Mouse (Mus musculus) liver, adult 2 months (tissue): Measurements from ENCODE around the gene Sost. TPM values are rescaled to one million over a fixed set of nuclear protein-coding genes. Genes with fewer than 3 reads are reported as not detected.

Experiments
- DNase-seq: peaks from one replicate; pipeline ENCODE4 v3.0.0-alpha.2; 2011; ENCODE audit warnings: low read depth, low spot score; ENCODE audit errors: extremely low read depth
- H3K27ac ChIP-seq: fragments of 200-500 bp; replicated peaks from 2 replicates; pipeline ENCODE4 v1.5.1; 2012; ENCODE audit warnings: low read depth, mild to moderate bottlenecking, control low read depth, inconsistent platforms, low read length; ENCODE audit not compliant: insufficient read depth
- H3K27me3 ChIP-seq: fragments of 200-500 bp; 2 replicates; pipeline ENCODE4 v1.6.1; 2012; ENCODE audit warnings: mild to moderate bottlenecking, moderate library complexity, low read length, inconsistent platforms; ENCODE audit not compliant: control insufficient read depth, insufficient read depth
- H3K36me3 ChIP-seq: fragments of 200-500 bp; 2 replicates; pipeline ENCODE4 v1.6.1; 2012; ENCODE audit warnings: low read length, inconsistent platforms; ENCODE audit not compliant: control insufficient read depth, insufficient read depth
- H3K4me1 ChIP-seq: fragments of 200-500 bp; 2 replicates; pipeline ENCODE4 v1.6.1; 2011; ENCODE audit warnings: low read length; ENCODE audit not compliant: control insufficient read depth, insufficient read depth
- H3K4me3 ChIP-seq: fragments of 200-500 bp; 2 replicates; pipeline ENCODE4 v1.5.1; 2011; ENCODE audit warnings: low read depth, mild to moderate bottlenecking, control low read depth, low read length, moderate library complexity; ENCODE audit not compliant: insufficient read depth
- H3K79me2 ChIP-seq: fragments of 200-500 bp; 2 replicates; pipeline ENCODE4 v1.6.1; 2012; ENCODE audit warnings: inconsistent platforms, mild to moderate bottlenecking, low read length, moderate library complexity; ENCODE audit not compliant: control insufficient read depth, insufficient read depth
- H3K9ac ChIP-seq: fragments of 200-500 bp; 2 replicates; pipeline ENCODE4 v1.6.1; 2012; ENCODE audit warnings: low read depth, mild to moderate bottlenecking, control low read depth, inconsistent platforms, low read length
- CTCF ChIP-seq: fragments of 200-500 bp; IDR thresholded peaks from 2 replicates; pipeline ENCODE4 v1.5.1; 2011; ENCODE audit warnings: low read depth, low read length, control low read depth
- POLR2A ChIP-seq: fragments of 200-500 bp; IDR thresholded peaks from 2 replicates; pipeline ENCODE4 v1.6.1; 2011; ENCODE audit warnings: low read length, control low read depth; ENCODE audit not compliant: insufficient read depth; ENCODE audit errors: extremely low read depth
- WGBS: fragments of 180-500 bp; shearing (Covaris S2); methylation state at CpG from one replicate; pipeline ENCODE4 v1.1.7; 2018; 5-methylcytosine and 5-hydroxymethylcytosine counted together
- polyA plus RNA-seq: library from polyadenylated mRNA; depleted of rRNA; stranded (reverse); fragments of >200 nt; gene quantifications from 2 replicates; pipeline ENCODE4 v1.2.3, GENCODE M21; 2012; rRNA removed
- total RNA-seq: library from RNA; depleted of rRNA; stranded (reverse); fragments of >200 nt; gene quantifications from 2 replicates; pipeline ENCODE4 v1.2.3, GENCODE M21; 2014; rRNA removed

Sost gene
- total RNA-seq, result not detected in 2 replicates
- 0.04 and 0.10 TPM in 2 replicates for polyA plus RNA-seq

GRCm38 (mm10) chr11:101966965-101967614 lies at the start of gene Sost:
Gene Sost (minus strand): TSS chr11:101967015.
- Histone ChIP-seq H3K4me3 (no peak within 1 kb of the TSS), H3K36me3 (no peaks in the 10 kb centered on the region), H3K9ac (no peak within 1 kb of the TSS), H3K79me2 (no peaks in the 10 kb centered on the region), H3K4me1 (peaks cover 4% of the 10 kb centered on the region; the same call in 1 of the 2 replicates), H3K27ac (no peak within 1 kb of the TSS), H3K27me3 (peaks cover 25% of the 10 kb centered on the region)
- no peak for DNase-seq
- WGBS, result 42% methylated on average over 10 of the region's 10 CpGs
- no peak for TF ChIP-seq CTCF
- no peak for TF ChIP-seq POLR2A

DNA sequence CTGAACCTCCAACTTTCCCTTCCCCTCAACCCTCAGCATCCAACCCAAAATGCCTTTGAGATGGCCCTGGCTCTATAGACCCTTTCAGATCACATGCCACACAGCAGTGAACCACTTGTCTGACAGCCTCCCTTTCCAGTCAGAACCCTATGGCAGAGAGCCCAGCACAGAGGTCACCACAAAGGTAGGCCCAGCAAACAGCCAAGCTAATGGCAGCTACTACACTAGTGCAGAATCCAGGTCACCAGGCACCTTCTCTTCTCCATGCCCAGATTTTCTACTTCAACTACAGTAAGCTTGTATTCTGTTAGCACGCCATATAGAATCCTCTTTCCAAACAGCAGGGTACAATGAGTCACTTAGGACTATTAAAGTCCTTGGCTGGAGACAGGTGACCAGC lies 49.3 kb upstream of the Sost start:
- Histone ChIP-seq H3K36me3 (no peaks in the 10 kb centered on the region), H3K27me3 (no peaks in the 10 kb centered on the region), H3K4me1 (no peaks in the 10 kb centered on the region), H3K79me2 (no peaks in the 10 kb centered on the region), H3K27ac (no peak overlapping the region), H3K4me3 (no peak overlapping the region), H3K9ac (no peak overlapping the region)
- TF ChIP-seq POLR2A, result no peak
- TF ChIP-seq CTCF, result no peak
- WGBS, result 82% methylated on average over 1 of the region's 1 CpGs
- peak; percentile 28 for DNase-seq

- Histone ChIP-seq H3K4me1 (no peaks in the 10 kb centered on the region), H3K27ac (no peak overlapping the region), H3K79me2 (no peaks in the 10 kb centered on the region), H3K4me3 (no peak overlapping the region), H3K36me3 (no peaks in the 10 kb centered on the region), H3K9ac (no peak overlapping the region), H3K27me3 (no peaks in the 10 kb centered on the region)
- WGBS, result 83% methylated on average over 6 of the region's 6 CpGs
- DNase-seq, result no peak
- TF ChIP-seq CTCF (no peak), POLR2A (no peak)
Observed at GRCm38 (mm10) chr11:102015472-102015871, 48.7 kb upstream of the Sost start.

DNA sequence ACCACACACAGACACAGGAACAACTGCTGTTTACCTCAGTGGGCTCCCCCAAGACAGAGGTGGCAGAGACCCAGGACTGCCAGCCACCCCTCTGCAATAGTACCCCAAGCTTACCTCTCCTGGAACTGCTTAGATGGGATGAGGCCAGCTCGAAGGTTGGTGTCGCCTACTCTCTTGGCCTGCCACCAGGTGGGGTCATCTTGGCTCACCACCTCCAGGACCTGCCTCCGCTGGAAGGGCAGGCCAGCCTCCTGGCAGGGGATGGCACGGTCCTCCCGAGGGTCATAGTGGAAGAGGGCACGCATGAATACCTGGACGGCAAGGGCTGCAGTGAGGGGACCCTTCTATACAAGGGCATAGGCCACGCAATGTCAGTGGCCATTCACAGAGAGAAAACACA lies 46.4 kb upstream of the Sost start:
- Histone ChIP-seq H3K36me3 (no peaks in the 10 kb centered on the region), H3K9ac (no peak overlapping the region), H3K27me3 (no peaks in the 10 kb centered on the region), H3K4me3 (no peak overlapping the region), H3K4me1 (0 out of 2 replicates have a peak, but pooled peaks cover 1% of the 10 kb centered on the region), H3K79me2 (no peaks in the 10 kb centered on the region), H3K27ac (no peak overlapping the region)
- WGBS, result 61% methylated on average over 8 of the region's 8 CpGs
- TF ChIP-seq POLR2A (no peak), CTCF (peak; percentile 23; the same call in 1 of the 2 replicates)
- no peak for DNase-seq

- WGBS, result 91% methylated on average over 8 of the region's 8 CpGs
Observed at GRCm38 (mm10) chr11:102011510-102011909, 44.7 kb upstream of the Sost start.

GRCm38 (mm10) chr11:102010140-102010539 lies 43.3 kb upstream of the Sost start:
- H3K36me3 ChIP-seq, result no peaks in the 10 kb centered on the region
- WGBS, result 92% methylated on average over 13 of the region's 13 CpGs
- H3K27me3 ChIP-seq, result no peaks in the 10 kb centered on the region
- no peak for DNase-seq
- H3K79me2 ChIP-seq, result no peaks in the 10 kb centered on the region
- no peak overlapping the region for H3K27ac ChIP-seq
- peaks cover 5% of the 10 kb centered on the region; the same call in 1 of the 2 replicates for H3K4me1 ChIP-seq
- no peak overlapping the region for H3K4me3 ChIP-seq
- no peak for TF ChIP-seq POLR2A
- TF ChIP-seq CTCF, result no peak
- H3K9ac ChIP-seq, result no peak overlapping the region

More at GRCm38 (mm10) chr11:102011510-102011909, 44.7 kb upstream of the Sost start:
- H3K4me1 ChIP-seq, result 0 out of 2 replicates have a peak, but pooled peaks cover 1% of the 10 kb centered on the region
- no peak overlapping the region for H3K9ac ChIP-seq
- no peak for TF ChIP-seq CTCF
- no peak for TF ChIP-seq POLR2A
- DNase-seq, result no peak
- no peaks in the 10 kb centered on the region for H3K79me2 ChIP-seq
- no peak overlapping the region for H3K4me3 ChIP-seq
- H3K27ac ChIP-seq, result no peak overlapping the region
- no peaks in the 10 kb centered on the region for H3K36me3 ChIP-seq
- H3K27me3 ChIP-seq, result no peaks in the 10 kb centered on the region
